Mouse (Mus musculus): ENCODE data around the gene Gm11639.
A peak's percentile ranks its signal among the peaks of the same experiment; 100 is the strongest.

GRCm38 (mm10) chr11:105035081-105035480 lies 349.6 kb downstream of the Gm11639 start:
- TF ChIP-seq CHD2 (IDR thresholded peaks at IDR 0.05; ENCODE audit: low read length): no peak
- TF ChIP-seq NRF1 (IDR thresholded peaks at IDR 0.05; ENCODE audit: insufficient read depth, low read depth, low read length, poor library complexity, severe bottlenecking): no peak
- TF ChIP-seq GATA1 (IDR thresholded peaks at IDR 0.05; ENCODE audit: low read depth, low read length): no peak
- TF ChIP-seq USF1 (IDR thresholded peaks at IDR 0.05; ENCODE audit: low read depth, low read length): no peak
- TF ChIP-seq POLR2A (IDR thresholded peaks at IDR 0.05; ENCODE audit: control insufficient read depth in 1 of 2, insufficient read depth in 1 of 2, low read depth in 1 of 2, low read length in 2 of 2, poor library complexity in 1 of 2): no peak
- TF ChIP-seq CTCF (IDR thresholded peaks at IDR 0.05 in 2 of 3, conservative IDR thresholded peaks at IDR 0.05 in 1 of 3; ENCODE audit: control insufficient read depth in 1 of 3, insufficient read depth in 1 of 3, low read depth in 2 of 3, low read length in 3 of 3, poor library complexity in 1 of 3, severe bottlenecking in 1 of 3): peak in 2 of 3 experiments; percentile 10 to 22; a peak in 2 of 6 replicates
- TF ChIP-seq ZNF384 (IDR thresholded peaks at IDR 0.05; ENCODE audit: low read depth, low read length): no peak
- TF ChIP-seq ZKSCAN1 (IDR thresholded peaks at IDR 0.05; ENCODE audit: low read depth, low read length): no peak
- TF ChIP-seq MAX (IDR thresholded peaks at IDR 0.05; ENCODE audit: low read length): no peak
- no peak for TF ChIP-seq EP300 (IDR thresholded peaks at IDR 0.05; ENCODE audit: low read depth in 1 of 2, low read length in 2 of 2)
- no peak for TF ChIP-seq MXI1 (IDR thresholded peaks at IDR 0.05; ENCODE audit: low read depth, low read length)
- no peak for TF ChIP-seq MYC (IDR thresholded peaks at IDR 0.05; ENCODE audit: low read depth, low read length)

Measured in MEL (cell line).